Mouse (Mus musculus) brain, embryonic 14.5 days (tissue): ENCODE data around the gene Myadml2. TPM values are rescaled to one million over a fixed set of nuclear protein-coding genes. Genes with fewer than 3 reads are reported as not detected.
A peak's percentile ranks its signal among the peaks of the same experiment; 100 is the strongest.

ENCODE experiments used
- DNase-seq: peaks from one replicate; pipeline ENCODE4 v3.0.0-alpha.2; 2011; ENCODE audit warnings: low read depth
- CTCF ChIP-seq: fragments of 200-500 bp; IDR thresholded peaks from 2 replicates; pipeline ENCODE4 v1.5.1; 2012; ENCODE audit warnings: inconsistent platforms, mild to moderate bottlenecking, moderate library complexity, borderline replicate concordance; ENCODE audit not compliant: insufficient read depth, insufficient read length; ENCODE audit errors: extremely low read depth
- POLR2A ChIP-seq: fragments of 200-500 bp; IDR thresholded peaks from 2 replicates; pipeline ENCODE4 v1.6.1; 2012; ENCODE audit warnings: mild to moderate bottlenecking, inconsistent platforms, borderline replicate concordance; ENCODE audit not compliant: poor library complexity, insufficient read depth, insufficient read length, severe bottlenecking; ENCODE audit errors: extremely low read depth
- polyA plus RNA-seq: library from polyadenylated mRNA; depleted of rRNA; stranded (reverse); fragments of >200 nt; gene quantifications from 2 replicates; pipeline ENCODE4 v1.2.3, GENCODE M21; 2012

The Myadml2 gene
- polyA plus RNA-seq, 1 experiment: 0.51 TPM

DNA sequence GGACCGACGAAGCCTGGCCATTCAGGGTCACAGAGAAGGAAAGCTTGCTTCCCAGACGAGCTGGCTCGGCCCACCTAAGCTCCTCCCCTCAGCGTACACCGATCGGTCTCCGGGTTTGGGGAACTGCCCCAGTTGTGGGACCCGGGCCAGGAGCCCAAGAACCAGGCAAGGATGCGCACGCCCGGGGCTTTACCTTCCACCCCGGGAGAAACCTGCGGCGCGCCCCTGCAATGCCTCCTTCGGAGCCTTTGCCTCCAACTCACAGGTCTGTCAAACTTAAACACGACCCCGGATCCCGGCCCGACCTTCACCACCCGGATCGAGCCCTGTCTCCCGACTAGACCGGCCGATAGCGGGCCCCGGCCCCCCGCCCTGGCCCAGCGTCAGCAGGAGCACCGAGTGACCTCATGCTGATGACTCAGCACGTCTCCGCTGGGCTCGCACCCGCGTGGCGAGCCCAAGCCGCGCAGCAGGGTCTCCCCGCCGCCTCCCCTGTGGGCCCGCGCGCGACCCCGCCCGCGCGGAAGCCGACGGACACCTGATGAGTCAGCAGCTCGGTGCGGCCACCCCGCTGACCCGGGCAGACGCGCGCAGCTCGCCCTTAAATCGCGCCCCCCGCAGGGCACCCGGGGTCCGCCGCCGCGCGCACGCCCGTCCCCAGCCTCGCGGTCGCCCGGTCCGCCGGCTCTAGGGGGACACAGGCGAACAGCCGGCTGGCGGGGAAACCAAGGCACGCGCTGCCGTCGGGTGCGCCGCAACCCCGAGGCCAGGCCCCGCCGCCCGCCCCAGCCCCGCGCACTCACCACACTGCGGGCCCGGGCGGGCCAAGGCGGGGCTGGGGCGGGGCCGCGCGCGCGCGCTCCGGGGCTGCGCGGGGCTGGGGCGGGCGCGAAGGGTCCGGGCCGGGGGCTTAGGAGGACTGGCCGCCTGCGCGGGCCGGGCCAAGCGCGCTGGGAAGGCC, 15.1 kb downstream of the Myadml2 start:
- TF ChIP-seq CTCF: no peak
- peak; percentile 60 for DNase-seq

DNA sequence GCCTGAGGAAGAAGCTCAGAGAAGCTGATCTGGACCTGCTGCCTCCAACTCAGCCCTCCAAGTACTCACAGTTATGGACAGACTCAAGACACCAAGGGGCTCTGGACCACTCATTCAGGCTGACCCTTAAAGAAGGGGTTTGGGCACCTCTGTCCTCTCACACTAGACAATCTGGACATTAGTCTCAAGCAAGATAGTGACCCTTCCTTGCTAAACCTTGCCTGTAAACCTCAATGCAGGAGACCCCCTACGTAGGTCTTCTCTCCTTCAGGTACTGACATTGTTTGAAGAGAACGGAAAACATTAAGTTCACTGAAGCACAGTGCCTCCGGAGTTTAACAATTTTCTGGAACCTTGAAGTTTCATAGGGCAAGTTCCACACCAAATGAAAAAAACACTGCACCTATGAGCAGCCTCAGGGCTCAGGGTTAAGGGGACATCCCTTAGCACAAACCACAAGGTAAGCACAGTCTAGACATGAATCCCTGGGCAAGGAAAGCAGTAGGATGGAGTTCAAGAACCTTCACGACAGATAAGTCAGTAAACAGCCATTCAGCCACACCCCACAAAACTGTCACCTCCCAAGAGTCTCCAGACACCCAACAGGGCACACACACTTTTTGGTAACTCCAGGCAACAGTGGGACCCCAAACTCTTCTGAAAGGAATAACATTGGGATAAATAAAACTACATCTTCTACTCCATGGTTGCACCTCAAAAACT, 16.1 kb downstream of the Myadml2 start:
- no peak for DNase-seq
- TF ChIP-seq POLR2A: no peak

DNA sequence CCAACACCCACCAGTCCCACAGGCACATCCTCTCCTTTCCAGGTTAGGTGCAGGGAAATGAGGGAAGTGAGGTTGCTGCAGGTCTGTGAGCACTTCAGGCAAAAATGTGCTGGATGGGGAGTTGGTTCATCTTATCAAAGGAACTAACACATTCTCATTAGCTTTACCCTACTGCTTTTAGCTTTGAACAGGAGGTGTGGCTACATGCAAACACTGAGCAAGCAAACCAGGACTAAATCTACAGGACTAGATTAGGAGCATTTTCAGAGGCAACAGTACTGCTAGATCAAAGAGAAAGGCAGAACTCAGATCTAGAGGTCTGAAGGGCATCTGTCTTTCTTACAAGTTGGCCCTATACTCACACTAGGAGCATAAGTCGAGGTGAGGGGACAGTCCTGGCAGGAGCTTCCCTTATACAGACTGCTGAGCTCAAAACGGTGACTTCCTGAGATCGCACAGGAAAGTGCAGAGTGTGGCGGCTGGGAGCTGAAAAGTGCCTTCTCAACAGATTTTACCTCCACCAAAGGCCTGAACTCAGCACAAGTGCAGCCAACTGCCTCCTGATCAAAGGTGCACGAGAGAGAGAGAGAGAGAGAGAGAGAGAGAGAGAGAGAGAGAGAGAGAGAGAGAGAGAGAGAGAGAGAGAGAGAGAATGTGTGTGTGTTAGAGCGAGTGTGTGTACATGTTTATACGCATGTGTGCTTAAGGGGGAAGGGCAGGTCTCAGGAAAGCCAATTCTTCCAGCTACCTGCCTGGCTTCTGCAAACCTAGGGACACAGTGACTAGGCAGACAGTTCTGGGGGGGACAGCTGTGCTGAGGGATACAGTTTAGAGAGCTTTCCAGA, 16.9 kb downstream of the Myadml2 start:
- DNase-seq: no peak
- TF ChIP-seq CTCF (no peak), POLR2A (no peak)

DNA sequence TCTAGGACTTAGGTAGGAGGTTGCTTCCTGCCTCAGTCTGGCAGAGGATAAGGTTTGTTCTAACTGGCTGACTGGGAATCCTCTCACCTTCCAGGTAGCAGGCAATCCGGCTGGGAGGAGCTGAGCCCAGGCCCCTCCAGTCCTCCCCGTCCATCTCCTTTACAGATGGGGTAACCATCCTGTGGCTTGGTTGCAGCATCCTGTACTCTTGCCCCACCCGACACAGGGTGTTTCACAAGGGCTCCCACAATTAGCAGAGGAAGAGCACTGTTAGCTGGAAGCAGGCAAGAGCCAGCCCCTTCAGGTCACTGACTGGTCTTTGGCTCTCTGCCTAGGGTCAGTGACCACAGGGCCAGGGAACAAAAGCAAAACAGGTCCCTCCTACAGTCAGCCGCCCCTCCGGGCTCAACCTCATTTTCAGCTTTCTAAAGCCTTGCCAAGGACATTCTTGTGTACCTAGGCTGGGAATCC, 17.5 kb downstream of the Myadml2 start:
- no peak for DNase-seq
- TF ChIP-seq POLR2A: no peak
- TF ChIP-seq CTCF: no peak

DNA sequence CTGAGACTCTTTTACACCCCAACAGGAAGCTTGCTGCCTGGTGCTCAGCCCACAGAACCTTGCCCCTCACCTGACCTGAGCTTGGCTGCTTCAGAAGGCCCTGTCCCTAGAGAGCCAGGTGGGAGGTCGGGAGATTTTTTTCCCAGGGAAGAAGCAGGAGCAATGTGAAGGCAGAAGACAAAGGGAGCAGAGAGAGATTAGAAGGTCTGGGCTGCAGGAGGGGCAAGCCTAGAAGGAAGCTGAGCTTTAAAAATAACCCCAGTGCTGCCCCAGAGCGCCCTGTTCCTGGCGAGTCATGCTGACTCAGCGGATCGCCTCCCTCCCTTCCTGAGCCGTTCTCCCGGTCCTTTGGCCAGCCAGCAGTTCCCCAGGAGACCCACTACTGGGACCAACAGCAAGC, 18.0 kb downstream of the Myadml2 start:
- DNase-seq: no peak
- TF ChIP-seq CTCF: no peak
- TF ChIP-seq POLR2A: no peak

DNA sequence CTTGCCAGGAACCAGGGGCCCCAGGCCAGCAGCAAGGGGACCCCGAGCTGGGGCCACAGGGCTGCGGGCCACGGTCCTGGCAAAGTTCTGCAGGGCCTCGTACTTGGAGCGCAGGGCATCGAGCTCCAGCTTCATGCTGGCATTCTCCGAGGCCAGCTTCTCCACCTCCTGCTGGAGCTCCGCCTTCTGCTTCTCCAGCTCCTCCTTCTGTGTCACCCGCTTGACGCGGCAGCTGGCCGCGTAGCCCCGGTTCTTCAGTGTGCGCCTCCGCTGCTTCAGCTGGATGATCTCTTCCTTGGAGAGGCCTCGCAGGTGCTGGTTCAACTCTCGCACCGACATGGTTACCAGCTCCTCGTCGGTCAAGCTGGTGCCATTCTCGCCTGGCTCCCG, 18.6 kb downstream of the Myadml2 start:
- no peak for DNase-seq
- TF ChIP-seq CTCF: no peak
- no peak for TF ChIP-seq POLR2A

DNA sequence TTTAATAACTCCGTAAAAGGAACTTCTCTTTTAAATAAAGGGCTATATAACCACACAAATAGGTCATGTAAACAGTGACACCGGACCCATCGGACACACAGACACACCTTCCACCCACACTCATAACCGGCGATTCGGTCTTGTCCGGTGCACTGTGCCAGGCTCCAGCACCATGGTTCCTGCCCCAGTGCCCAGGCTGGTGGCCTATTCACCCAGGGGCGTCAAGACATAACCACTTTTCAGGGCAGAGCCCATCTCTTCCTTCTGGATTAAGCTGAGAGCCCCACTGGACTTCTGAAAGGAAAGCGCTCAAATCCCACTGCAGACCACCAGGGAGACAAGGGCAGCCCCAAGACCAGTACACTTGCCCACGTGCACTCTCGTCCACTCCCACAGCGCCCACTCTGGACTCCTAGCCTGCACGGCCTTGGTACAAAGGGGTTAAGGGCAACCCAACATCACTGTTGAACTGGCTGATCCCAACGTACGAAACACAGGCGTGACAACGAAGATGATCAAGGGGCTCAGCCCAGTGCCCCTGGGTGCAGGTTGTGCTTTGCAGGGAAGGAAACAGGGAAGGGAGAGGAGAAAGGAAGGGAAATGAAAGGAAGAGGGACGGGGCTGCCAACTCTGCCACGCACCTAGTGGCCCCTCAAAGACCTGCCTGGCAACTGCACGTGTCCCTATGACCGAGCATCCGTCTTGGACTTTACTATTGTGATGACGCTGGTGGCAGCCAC, 19.2 kb downstream of the Myadml2 start:
- no peak for DNase-seq
- TF ChIP-seq CTCF: no peak
- TF ChIP-seq POLR2A: no peak

DNA sequence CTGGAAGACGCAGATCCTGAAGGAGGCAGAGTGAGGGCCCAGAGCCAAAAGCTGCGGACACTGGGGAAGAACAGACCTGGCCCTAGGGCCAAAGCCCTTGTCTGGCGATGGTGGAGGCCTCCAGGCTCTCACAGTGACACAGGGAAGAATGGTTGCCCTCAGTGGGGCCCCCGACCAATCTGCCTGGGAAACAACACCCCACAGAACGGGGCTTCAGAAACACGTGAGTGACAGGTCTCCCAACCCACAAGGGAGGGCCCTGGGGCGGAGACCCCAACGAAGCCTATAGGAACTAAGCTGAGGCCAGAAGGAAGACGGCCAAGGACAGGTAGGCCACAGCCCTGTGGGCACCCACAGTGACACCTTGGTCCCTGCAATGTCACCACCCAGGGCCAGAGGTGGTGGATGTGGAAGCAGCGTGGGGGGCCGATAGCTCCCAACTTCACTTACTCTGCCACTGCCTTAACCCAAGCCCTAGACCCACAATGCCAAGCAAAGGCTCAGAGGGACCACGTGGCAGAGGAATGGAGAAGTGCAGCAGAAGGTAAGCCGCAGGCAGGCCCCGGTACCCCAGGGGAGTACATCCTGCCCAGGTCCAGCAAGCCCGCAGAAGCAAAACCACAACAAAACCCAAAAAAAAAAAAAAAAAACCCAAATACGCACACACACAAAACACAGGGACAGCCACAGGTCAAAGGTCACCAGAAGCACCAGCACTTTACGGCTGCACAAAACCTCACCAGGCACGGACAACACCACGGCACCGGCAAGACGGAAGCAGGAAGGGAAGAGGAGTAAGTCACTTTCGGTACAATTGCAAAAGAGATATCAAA, 20.3 kb downstream of the Myadml2 start:
- TF ChIP-seq POLR2A (no peak), CTCF (no peak)
- DNase-seq: no peak

DNA sequence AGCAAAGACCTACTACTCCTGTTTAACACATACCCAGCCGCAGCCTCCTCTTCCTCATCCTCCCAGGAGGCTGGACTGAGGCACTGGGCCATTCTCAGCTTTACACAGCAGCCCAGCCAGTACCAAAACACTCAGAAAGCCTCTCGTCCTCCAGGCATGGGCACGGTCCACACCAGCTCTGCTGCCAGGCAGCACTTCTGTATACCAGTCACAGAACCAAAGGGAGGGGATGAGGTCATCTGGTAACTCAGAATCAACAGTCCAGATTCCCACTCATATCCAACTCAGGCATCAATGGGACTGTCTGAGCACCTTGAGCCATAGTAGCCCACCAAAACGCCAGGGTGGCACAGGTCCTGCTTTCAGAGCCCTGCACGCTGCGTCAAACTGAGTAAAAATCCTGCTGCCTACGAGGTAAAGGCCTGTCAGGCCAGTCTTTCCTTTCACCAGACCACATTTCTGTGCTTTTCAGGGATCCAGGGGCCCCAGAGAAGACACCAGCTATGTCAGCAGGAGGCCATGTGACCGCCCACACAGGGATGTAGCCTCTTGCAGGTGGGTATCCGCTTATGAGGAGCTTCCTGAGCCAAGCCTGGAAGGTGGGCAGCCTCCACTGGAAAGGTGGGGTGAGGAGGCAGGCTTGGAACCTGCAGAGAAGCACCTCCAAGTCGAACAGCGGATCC, 21.0 kb downstream of the Myadml2 start:
- no peak for TF ChIP-seq CTCF
- no peak for TF ChIP-seq POLR2A
- no peak for DNase-seq
